Mouse (Mus musculus) granulocyte monocyte progenitor cell, adult 5-6 weeks (primary cell): ENCODE measurements around the gene Ctdsp1. TPM values are rescaled to one million over a fixed set of nuclear protein-coding genes. Genes with fewer than 3 reads are reported as not detected.
A peak's percentile ranks its signal among the peaks of the same experiment; 100 is the strongest.

Experiments
- ATAC-seq: replicated peaks from 2 replicates; pipeline ENCODE4 v1.8.0; 2016; ENCODE audit warnings: mild to moderate bottlenecking, moderate TSS enrichment, inconsistent platforms; ENCODE audit not compliant: poor library complexity, severe bottlenecking
- total RNA-seq, 2 experiments: library from RNA; stranded (forward) in 1 of 2; stranded (reverse) in 1 of 2; fragments of 200-712, 200-1000 nt in 1 of 2; fragments of >200 nt in 1 of 2; fragmentation: Nextera tagmentation in 1 of 2; gene quantifications; 2 replicates each; pipeline ENCODE4 v1.2.3; 2014 to 2017

The Ctdsp1 gene
- 81.8 and 98.1 TPM in 2 replicates for total RNA-seq (2014; fragmentation: Nextera tagmentation)
- total RNA-seq (2017), result 27.7 and 33.9 TPM in 2 replicates

GRCm38 (mm10) chr1:74390924-74391748 lies at the start of gene Ctdsp1:
TSS of gene Ctdsp1 (plus strand) at chr1:74391509.
- peak; percentile 56 for ATAC-seq

- ATAC-seq, result no peak
Observed at GRCm38 (mm10) chr1:74341898-74342297, 49.4 kb upstream of the Ctdsp1 start.

- ATAC-seq, result no peak
Observed at GRCm38 (mm10) chr1:74342308-74342707, 49.0 kb upstream of the Ctdsp1 start.

GRCm38 (mm10) chr1:74343161-74343560 lies 48.1 kb upstream of the Ctdsp1 start:
- no peak for ATAC-seq

- ATAC-seq, result no peak
Observed at GRCm38 (mm10) chr1:74344163-74344916, 47.0 kb upstream of the Ctdsp1 start.

- ATAC-seq, result no peak
Observed at GRCm38 (mm10) chr1:74351185-74351769, 40.0 kb upstream of the Ctdsp1 start.

GRCm38 (mm10) chr1:74352532-74353096 lies 38.7 kb upstream of the Ctdsp1 start:
- no peak for ATAC-seq

GRCm38 (mm10) chr1:74353453-74354229 lies 37.7 kb upstream of the Ctdsp1 start:
- ATAC-seq, result no peak

- ATAC-seq, result no peak
Observed at GRCm38 (mm10) chr1:74357531-74357930, 33.8 kb upstream of the Ctdsp1 start.

- no peak for ATAC-seq
Observed at GRCm38 (mm10) chr1:74359952-74360517, 31.3 kb upstream of the Ctdsp1 start.

- ATAC-seq, result peak; percentile 73
Observed at GRCm38 (mm10) chr1:74361812-74362211, 29.5 kb upstream of the Ctdsp1 start, which contains the start of gene Catip. TSS of gene Catip (plus strand) at chr1:74362108.

- ATAC-seq, result no peak
Observed at GRCm38 (mm10) chr1:74362325-74363229, 28.7 kb upstream of the Ctdsp1 start.

- ATAC-seq, result no peak
Observed at GRCm38 (mm10) chr1:74363437-74363836, 27.9 kb upstream of the Ctdsp1 start.

GRCm38 (mm10) chr1:74364270-74364669 lies 27.0 kb upstream of the Ctdsp1 start:
- peak; percentile 49 for ATAC-seq

GRCm38 (mm10) chr1:74367886-74368645 lies 23.2 kb upstream of the Ctdsp1 start:
- ATAC-seq, result peak; percentile 72

GRCm38 (mm10) chr1:74370040-74370439 lies 21.3 kb upstream of the Ctdsp1 start:
- no peak for ATAC-seq

GRCm38 (mm10) chr1:74373372-74373771 lies 17.9 kb upstream of the Ctdsp1 start:
- ATAC-seq, result peak; percentile 77

GRCm38 (mm10) chr1:74374980-74375379 lies 16.3 kb upstream of the Ctdsp1 start, which contains the start of gene Slc11a1:
TSS of gene Slc11a1 (plus strand) at chr1:74375195.
- peak; percentile 79 for ATAC-seq
